Mouse (Mus musculus) cerebellum, adult 11-12 months (tissue): ENCODE results near the gene Odc1.

Experiments used
- DNase-seq: peaks from one replicate; pipeline ENCODE4 v3.0.0; 2022

Odc1 gene

GRCm38 (mm10) chr12:17551208-17551995 lies 6.8 kb downstream of the Odc1 start:
- DNase-seq = no peak

- no peak for DNase-seq
These were observed 7.8 kb downstream of the Odc1 start for GRCm38 (mm10) chr12:17552420-17552819.

GRCm38 (mm10) chr12:17552949-17553348 lies 8.4 kb downstream of the Odc1 start:
- no peak for DNase-seq

GRCm38 (mm10) chr12:17553627-17554026 lies 9.0 kb downstream of the Odc1 start:
- no peak for DNase-seq

GRCm38 (mm10) chr12:17554200-17554951 lies 9.8 kb downstream of the Odc1 start:
- peak; percentile 83 for DNase-seq

- peak; percentile 81 for DNase-seq
These were observed 12.1 kb downstream of the Odc1 start for GRCm38 (mm10) chr12:17556430-17557343.

- DNase-seq = peak; percentile 49
These were observed 12.9 kb downstream of the Odc1 start for GRCm38 (mm10) chr12:17557344-17557966.

- DNase-seq = peak; percentile 69
These were observed 13.4 kb downstream of the Odc1 start for GRCm38 (mm10) chr12:17557967-17558345.

- no peak for DNase-seq
These were observed 17.8 kb downstream of the Odc1 start for GRCm38 (mm10) chr12:17562396-17562795.

GRCm38 (mm10) chr12:17565393-17566045 lies 20.9 kb downstream of the Odc1 start:
- no peak for DNase-seq

- DNase-seq = no peak
These were observed 21.4 kb downstream of the Odc1 start for GRCm38 (mm10) chr12:17566046-17566408.

- DNase-seq = no peak
These were observed 24.0 kb downstream of the Odc1 start for GRCm38 (mm10) chr12:17568564-17568963.

- peak; percentile 50 for DNase-seq
These were observed 30.0 kb downstream of the Odc1 start for GRCm38 (mm10) chr12:17574591-17574990.

- DNase-seq = peak; percentile 81
These were observed 30.7 kb downstream of the Odc1 start for GRCm38 (mm10) chr12:17575156-17575910.

- peak; percentile 78 for DNase-seq
These were observed 31.4 kb downstream of the Odc1 start for GRCm38 (mm10) chr12:17576041-17576440.

- no peak for DNase-seq
These were observed 34.0 kb downstream of the Odc1 start for GRCm38 (mm10) chr12:17578601-17579000.

- DNase-seq = no peak
These were observed 36.4 kb downstream of the Odc1 start for GRCm38 (mm10) chr12:17581001-17581400.

- DNase-seq = no peak
These were observed 37.8 kb downstream of the Odc1 start for GRCm38 (mm10) chr12:17582406-17582805.

GRCm38 (mm10) chr12:17583860-17584259 lies 39.3 kb downstream of the Odc1 start:
- no peak for DNase-seq

- DNase-seq = no peak
These were observed 41.4 kb downstream of the Odc1 start for GRCm38 (mm10) chr12:17586011-17586410.

GRCm38 (mm10) chr12:17588436-17588835 lies 43.8 kb downstream of the Odc1 start:
- no peak for DNase-seq
